Mouse (Mus musculus) spleen, embryonic (tissue): Measurements from ENCODE around the gene Pax2.

Experiments
- CTCF ChIA-PET: fragments of 350-600 bp; sonication (Branson Sonifier 250); formaldehyde crosslinking; loops from one replicate; lab custom pipeline; 2022; lab: Charles Lee

Pax2 gene

DNA sequence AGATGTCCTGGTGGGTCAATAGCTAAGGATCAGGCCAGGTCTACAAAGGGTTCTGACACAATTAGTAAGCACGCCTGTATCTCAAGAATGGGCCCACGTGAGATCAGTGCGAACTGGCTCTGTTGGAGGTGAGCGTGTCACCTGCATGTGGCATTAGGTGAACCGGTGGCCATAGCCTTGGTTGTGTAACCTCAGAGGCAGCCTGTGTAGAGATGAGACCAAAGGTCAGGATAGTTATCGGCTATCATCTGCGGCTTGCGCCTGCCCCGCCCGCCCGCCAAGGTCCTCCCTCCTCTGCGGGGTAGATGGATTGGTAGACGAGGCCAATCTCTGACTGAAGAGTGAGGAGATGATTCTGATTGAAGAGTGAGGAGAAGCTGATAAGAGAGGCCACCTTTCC is 15.7 kb downstream of the Pax2 start:
- CTCF ChIA-PET, result no interaction called here

DNA sequence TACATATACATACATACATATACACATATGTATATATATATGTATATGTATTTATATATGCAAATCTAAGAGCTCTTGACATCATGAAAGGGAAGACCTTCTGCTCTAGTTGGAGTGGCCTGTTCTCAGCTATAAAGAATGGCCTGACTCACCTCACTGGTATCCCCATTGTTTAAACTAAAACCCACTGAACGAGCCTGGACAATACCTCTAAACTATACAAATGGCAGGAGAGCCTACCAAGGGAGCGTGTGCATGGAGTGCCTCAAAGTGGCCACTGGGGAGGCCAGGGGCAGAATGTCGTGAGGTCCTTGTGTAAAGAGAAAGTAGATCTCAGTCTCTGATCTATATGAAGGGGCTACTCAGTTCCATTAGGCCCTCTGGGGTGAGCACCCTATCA is 26.1 kb downstream of the Pax2 start:
- CTCF ChIA-PET, result no interaction called here

DNA sequence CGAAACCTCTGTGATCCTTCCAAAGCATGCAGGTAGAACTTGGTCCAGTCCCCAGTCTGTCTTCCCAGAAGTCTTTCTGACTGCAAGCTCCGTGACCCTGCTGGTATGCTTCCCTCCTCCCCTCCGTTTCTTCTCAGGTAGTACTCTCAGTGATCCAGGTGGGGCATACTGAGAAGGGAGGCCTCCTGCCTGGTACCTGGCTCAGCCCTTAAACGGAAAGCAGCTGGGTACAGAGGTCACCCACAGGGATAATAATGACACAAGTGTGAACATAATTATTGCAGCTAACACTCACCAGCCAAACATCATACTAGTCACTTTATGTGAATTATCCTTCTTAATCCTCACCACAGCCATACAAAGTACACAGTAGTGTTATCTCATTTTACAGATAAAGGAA is 28.5 kb downstream of the Pax2 start:
- CTCF ChIA-PET, result no interaction called here

DNA sequence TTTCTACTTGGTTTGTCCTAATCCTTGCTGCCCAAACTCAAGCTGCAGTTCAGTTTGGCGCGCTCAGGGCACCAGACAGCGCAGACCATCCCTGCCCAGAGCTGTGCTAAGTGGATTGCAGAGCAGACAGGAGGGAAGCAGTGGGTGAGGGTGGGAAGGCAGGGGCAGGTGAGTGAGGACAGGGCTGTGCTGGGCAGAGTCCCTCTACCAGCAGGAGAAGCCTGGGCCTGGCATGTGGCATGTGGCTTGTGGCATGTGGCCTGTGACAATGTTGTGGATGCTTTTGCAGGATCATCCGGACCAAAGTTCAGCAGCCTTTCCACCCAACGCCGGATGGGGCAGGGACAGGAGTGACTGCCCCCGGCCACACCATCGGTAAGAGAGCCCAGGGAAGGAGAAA is 32.6 kb downstream of the Pax2 start:
- CTCF ChIA-PET, result no interaction called here

DNA sequence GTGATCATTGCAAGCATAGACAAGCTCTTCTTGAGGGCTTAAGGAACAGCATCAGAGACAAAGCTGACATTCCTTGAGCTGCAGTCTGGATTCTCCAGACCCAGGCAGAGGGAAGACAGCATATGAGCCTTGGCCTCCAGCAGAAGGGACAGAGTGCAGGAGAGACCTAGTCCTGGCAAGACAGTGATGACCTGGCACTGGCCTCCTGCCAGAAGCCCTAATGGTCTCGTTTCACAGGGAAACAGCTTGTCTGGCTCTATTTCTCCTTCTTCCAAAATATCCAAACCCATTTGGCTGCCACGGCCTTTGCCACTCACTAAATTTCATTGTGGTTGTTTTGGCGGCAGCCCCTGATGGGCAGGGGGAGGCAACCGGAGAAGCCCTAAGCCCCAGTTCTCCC is 36.1 kb downstream of the Pax2 start:
- CTCF ChIA-PET, result no interaction called here

DNA sequence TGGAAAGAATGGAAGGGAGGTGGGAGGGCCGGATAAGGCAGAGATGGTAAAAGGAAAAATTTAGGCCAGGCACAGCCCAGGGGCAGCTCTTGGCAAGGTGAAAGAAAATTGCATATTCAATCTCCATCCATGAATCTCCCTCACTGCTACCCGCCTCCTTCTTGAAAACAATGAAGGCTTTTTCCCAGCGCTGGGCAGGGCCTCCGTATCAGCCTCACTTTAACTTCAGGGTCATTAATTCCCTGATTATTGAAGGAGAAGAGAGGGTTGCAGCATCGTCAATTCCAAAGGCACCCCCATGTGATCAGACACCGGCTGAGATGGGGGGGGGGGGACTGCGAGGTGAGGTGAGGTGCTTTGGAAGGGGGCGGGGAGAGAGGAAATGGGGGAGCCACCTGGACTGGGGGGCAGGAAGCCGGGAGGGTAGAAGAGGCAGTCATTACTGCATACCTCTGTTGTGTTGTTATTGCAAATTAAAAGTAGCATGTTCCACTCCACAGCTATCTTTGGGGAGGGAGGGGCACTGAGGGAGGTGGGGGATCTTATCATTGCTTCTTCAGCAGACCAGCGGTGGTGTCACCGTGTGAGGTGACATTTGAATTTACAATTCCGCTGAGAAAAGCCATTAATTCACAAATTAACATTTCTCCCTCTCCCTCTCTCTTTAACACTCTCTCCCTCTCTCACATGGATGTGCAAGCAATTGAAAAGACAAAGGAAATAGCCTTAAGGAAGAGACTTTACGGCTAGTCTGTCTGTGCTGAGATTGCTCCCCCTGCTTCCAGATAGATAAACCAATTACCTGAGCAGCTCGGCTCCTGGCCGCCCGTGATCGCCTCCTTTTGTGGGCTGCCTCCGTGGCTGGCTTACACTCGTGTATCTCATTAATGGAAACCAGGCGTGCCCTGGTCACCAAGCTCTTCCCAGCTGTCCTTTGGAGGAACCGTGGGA is 41.5 kb downstream of the Pax2 start:
- CTCF ChIA-PET, result no interaction called here

DNA sequence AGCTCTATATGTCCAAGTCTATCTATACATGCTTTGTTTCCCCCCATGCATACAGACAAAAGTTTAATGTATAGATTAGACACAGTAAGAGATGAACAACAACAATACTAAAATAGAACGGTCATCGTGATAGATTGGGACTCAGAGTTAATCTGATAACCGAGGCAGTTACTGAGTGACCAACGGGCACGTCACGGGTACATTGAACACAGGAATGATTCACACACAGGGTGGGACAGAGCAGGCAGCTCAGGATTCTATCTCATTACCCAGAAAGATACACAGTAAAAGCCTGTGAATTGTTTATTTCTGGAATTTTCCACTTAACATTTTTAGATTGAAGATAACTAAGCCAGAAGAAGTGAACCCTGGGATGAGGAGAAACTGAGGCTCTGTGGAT is 42.9 kb downstream of the Pax2 start:
- CTCF ChIA-PET, result no interaction called here

DNA sequence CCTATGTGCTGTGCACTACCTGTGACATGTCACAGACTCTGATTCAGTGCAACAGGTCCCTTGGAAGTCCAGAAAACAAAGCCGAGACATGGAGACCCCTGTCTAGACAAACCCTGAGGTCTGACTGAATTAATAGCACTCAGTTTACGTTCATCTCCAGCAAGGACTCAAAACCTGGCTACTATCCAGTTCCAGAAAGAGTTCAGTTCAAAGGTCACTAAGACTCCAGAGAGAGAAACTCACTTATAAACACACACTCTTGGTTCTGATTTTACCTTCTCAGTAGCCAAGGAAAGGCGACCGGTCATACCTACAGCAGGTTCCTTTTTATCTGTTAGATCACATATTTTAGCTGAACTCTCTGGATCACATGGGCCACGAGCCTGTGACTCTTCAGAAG is 43.3 kb downstream of the Pax2 start:
- CTCF ChIA-PET, result no interaction called here

DNA sequence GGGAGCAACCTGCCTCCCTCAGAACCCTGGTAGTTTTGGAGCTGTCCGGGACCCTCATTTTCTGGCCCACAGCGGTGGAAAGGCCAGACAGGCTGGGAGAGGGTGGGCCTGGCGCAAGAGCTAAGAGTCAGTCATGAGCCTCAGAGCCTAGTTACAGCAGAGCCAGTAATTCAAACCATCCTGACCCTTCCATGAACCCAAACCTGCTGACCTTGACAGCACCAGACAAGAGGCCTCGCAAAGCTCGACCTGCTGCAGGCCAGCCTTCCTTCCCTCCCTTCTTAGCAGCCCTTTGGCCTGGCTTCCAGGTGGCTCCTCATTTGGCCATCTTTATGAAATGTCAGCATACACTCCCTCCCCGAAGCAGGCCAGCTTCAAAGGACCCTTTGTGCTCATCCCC is 44.5 kb downstream of the Pax2 start:
- CTCF ChIA-PET, result interaction anchor here (0.5 kb wide), 2 partner anchors 73 to 213 kb away, joined by 4 to 5 read pairs; no protein-coding TSS in a partner anchor

DNA sequence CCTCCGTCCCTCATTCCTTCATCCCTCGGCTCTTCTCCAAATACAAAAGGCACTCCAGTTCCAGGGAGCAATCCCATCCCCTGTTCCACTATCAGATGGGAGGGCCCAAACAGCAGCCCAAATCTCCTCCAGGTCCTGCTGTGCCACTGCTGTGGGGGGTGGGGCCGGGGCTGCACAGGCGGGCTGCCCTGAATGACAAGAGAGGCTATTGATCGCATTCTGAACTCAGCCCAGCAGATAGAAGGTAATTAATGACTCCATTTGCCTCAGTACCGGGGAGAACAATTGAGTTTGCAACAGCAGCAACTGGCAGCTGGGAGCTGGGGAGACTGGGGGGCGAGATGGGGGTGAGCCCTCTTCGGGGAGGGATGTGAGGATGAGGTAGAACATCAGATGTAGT is 52.9 kb downstream of the Pax2 start:
- CTCF ChIA-PET, result no interaction called here

DNA sequence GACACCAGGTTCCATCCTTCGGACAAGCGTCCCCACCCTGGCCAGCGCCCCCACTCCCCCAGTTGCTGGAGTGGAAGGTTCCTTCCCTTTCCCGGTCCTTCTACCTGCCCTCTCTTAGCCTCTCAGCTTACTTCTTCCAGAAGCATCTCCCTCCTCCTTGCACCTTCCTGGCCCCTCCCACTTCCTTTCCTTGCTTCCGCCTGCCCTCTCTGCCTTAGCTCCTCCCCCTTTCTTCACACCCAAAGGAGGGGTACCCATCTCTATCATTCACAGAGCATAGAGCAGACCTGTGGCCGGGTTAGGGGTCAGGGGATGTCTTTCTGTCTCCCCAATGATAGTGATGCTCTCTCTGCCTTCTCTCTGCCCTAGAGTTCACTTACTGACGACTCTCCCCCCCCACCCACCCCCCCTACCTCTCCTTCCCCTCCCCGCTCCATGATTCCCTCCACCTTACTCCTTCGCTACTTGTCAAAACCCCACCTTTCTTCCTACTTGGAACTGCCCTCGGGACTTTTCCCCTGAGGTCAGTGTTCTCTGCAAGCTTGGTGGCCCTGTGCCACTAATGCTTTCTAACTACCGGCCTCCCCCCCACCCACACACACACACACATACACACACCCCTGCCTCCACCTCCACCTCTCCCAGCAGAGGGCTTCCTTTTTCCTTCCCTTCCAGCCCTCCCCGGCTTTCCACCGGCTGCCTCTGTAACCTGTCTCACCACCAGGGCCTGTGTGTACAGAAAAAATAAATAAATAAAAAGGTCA is 57.0 kb downstream of the Pax2 start:
- CTCF ChIA-PET, result no interaction called here

DNA sequence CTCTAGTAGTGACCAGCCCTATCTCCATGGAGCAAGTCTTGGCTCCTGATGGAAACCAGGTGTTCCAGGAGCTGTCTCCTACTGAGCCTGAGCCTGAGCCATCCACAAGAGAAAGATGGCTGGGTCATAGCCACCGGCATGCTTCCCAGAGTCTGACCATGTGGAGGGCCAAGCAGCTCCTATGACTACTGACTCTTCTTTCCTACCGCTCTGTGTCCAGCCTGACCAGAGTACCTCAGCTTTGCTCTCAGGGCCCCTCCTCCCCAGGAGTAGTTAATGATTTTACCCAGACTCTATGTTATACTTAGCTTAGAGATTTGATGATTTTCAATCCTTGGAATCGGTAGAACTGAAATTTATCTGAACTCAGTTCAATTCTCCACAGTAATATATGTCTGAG is 59.3 kb downstream of the Pax2 start:
- CTCF ChIA-PET, result no interaction called here

DNA sequence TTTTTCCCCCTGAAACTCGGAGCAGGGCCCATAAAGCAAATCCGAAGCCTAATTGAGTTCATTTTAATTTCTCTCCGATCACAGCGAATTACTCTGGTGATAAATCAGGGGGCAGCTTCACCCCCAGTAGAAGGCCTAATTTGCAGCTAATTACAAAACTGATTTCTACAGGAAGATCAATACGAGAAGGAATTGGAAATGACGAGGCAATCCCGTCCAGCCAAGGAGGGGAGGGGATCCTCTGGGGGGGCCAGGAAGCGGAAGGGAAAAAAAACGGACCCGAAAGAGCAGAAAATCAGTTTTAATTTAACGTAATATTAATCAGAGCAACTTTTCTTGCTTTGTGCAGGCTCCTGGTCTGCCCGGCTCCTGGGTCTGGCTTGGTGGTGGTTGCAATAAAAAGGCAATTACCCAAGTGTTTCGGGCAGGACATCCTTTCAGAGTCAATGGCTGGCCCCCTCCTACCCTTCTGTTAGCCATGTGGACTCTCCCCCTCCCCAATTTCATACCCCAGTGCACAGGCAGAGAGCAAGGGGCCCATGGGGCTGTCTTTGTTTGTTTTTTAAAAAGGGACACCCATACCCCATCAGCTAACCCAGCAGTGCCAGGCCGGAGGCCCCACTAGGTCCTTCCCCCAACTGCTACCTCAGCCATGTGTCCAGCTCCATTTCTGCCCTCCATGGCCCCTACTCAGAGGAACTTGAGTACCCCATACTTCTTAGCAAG is 61.7 kb downstream of the Pax2 start:
- CTCF ChIA-PET, result no interaction called here

DNA sequence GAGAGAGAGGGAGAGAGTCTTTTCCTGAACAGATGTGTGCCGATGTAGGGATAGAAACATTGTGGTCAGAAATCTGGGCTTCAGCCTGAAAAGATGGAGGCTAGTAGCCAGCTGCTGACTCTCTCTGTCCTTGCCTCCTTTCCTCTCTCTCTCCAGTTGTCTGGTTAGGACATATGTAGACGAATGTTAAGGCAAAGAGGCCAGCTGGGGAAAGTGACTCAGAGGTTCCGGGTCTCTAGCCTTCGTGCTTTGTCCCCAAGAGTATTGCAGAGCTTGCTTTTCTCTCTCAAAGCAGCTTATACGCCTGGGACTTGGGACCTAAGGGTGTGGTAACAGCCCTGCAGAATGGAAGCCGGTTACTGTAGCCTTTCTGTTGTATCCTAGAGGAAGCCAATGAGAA is 62.8 kb downstream of the Pax2 start:
- CTCF ChIA-PET, result no interaction called here

DNA sequence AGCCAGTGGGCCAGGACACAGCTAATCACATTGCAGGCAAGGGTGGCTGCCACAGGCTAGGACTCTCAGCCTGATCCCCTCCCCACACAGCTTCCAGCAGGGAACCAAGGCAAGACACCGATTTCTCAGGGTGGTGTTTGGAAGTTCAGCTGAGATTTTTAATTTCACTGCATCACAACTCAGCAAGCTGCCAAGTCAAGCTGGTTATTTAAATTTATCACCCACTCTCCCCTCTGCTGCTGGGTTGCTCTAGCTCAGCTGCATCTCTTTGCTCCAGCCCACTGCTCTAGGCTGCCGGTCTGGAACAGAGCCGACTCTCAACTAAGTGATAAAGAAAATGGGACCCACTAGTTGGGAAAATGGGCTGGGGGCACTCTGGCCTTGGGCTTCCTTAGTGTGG is 65.7 kb downstream of the Pax2 start:
- CTCF ChIA-PET, result no interaction called here

DNA sequence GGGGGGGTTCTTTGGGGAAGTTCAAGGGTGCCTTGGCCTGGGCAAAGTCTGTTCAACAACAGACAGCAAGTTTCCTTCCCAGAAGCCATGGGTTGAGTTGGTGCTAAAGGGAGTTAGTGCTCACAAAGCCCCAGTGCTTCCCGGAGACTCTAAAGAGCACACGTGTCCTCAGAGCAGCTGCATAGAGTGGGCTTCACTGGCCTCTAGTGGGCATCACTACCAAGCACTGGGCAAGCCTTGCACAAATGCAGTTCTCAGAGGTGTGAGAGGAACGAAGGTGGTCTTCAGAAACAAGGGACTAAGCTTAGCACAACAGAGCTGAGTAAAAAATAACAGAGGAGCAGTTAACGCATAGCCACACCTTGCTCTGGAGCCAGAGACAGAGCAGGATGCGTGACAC is 66.5 kb downstream of the Pax2 start:
- CTCF ChIA-PET, result no interaction called here

DNA sequence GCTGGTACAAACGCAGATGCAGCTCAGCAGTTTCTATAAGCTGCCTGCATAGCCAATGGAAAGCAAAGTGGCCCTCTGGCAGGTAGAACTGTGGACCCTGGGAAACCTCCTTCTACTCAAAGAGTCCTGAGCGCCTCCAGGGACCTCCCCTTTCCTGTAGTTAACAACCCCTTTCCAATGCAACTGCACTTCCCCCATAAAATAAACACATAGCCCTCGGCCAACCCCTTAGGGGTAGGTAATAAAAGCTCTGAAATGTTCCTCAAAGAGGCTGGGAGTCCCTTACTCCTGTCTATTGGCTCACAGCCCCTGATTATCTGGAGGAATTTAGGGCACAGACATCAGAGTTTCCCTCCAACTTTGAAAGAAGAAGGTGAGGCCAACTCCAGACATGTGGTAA is 67.8 kb downstream of the Pax2 start:
- CTCF ChIA-PET, result no interaction called here

DNA sequence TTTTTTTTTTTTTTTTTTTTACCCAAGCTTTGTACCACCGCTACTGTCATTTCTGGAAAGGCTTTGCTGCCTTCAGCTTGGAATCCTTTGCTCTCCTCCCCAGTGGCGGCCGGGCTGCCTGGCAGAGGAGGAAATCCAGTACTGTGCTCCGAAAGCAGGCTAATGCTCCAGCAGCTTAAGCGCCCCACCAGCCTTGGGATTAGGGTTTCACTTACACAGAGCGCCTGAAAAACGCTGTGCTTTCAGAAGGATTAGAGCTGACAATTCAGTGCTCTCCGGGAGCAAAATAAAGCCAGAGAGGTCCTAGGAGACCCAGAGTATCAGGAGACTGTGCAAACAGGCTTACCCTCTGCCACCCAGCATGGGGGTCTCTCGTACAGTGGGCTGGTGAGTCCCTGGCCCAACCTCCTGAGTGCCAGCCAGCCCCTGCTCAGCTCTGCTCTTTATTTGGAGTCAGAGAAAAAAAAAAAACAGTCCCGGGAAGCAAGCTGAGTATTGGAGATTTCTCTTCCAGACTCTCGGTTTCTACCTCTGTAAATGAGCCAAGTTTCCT is 69.4 kb downstream of the Pax2 start:
- CTCF ChIA-PET, result no interaction called here

DNA sequence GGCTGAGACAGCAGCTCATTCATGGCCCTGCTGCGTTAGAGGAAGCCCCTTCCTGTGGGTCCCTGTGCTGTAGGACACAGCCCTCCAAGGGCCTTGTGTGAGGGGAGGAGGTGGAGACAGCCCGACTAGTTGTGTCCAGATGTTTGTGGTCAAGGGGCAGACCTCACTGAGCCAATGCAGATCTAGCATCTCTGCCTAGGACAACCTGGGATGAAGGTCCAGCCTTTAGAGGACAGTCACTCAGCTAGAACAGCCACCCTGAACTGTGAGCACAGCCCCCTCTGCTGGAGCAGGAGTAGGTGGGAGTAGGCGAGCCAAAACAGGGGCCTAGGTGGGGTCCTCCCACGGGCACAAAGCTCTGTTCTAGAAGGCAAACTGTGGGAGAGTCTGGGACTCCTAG is 70.0 kb downstream of the Pax2 start:
- CTCF ChIA-PET, result no interaction called here

DNA sequence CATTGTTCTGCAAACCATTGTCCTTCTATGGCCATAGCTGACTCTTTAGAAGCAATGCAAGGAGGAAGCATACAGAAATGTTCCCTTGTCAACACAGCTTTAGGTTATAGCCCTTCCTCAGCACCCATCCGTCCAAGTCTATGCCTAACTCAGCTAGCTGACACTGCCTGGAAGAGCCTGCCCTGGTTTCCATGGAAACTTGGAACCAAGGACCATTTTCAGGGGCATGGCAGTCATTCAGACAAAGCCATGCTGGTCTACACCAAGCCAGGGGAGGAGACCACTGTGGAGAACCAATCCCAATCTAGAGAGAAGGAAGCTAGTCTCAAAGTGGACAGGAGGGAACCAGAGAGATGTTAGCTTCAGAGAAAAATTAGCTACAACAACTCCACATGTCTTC is 77.5 kb downstream of the Pax2 start:
- CTCF ChIA-PET, result no interaction called here

DNA sequence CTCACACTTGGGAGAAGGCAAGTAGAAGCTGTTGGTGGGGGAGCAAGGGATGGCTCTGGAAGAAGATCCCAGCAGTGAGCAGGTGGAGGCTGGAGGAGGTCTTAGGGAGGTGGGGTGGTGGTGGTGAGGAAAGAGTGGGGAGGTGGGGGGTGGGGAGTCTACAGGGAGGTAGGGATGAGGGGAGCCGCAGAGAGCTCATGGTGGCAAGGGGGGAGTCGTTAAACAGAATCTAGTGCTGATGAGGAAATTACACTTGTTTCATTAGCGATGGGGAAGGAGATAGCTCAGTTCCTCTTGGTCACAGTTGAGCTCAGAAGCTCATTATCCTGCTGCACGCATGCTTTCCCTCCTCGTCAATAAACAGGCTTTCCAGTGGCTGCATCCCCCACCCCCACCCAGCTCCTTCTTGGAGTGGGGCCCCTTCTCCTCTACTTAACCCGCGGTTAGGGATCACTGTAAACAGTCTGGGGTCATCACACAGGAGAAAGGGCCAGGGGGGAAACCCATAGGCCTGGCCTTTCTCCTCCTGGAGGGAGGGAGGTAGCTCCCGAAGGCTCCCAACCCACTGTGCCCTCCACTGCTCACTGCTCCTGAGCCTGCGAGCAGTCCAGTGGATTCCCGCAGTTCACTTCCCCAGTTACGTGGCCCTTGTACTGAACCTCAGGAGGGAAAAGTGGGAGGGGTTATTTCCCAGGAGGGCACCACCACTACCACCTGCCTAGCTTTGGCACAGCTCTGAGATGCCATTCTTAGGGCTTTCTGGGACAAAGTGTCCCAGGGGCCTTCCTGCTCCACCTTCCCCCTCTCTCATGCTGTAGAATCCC is 78.6 kb downstream of the Pax2 start:
- CTCF ChIA-PET, result no interaction called here
